In genomic region chr13:19874621-19875249, GRCm38 (mm10) we compare ENCODE assay signal across 21 mouse cellular contexts. TPM values are rescaled to one million over a fixed set of nuclear protein-coding genes. Genes with fewer than 3 reads are reported as not detected.
"Had no signal": no experiment of that assay in that cellular context is flagged by ENCODE, and none has a peak within 500 bp of the region (broad histone marks: within the 10 kb centered on the region; RNA-seq: fewer than 3 reads in every experiment).

No protein-coding gene starts in this region.

- DNase-seq: gastrocnemius, postnatal 14 days; gastrocnemius, postnatal 36 days; heart, adult 2 months; heart, postnatal 10 days; heart, postnatal 4 days; kidney, adult 11 months; kidney, adult 2 months; kidney, adult 9 months; kidney, postnatal 14 days; kidney, postnatal 36 days; layer of hippocampus, adult 9-11 months; left cerebral cortex, postnatal 4 days had no signal

- ATAC-seq: hindbrain, postnatal 0 days; intestine, embryonic 16.5 days; liver, embryonic 12.5 days had no signal

RNA-seq across cellular contexts. Expression of gene Gpr141, which starts 50.7 kb away (rescaled TPM):
- total RNA-seq: gastrocnemius, adult 8-10 months; gastrocnemius, postnatal 14 days; gastrocnemius, postnatal 36 days; heart, adult 2 months; layer of hippocampus, adult 18-20 months; layer of hippocampus, adult 8-10 months; layer of hippocampus, postnatal 14 days; left cerebral cortex, adult 2 months; left cerebral cortex, postnatal 14 days had no signal
